Mouse (Mus musculus) neural tube, embryonic 15.5 days (tissue): ENCODE measurements at regions not wholly inside any gene's neighbourhood (a gene's known extent, or its start where the extent isn't known, plus 50 kb on each side); places are given as distances from the start of the nearest gene placed in this dataset.

Source experiments
- ATAC-seq: fragments of 200-750 bp; cut with Nextera tagmentation; 2 replicates; pipeline ENCODE4 v1.8.0; 2017; ENCODE audit warnings: mild to moderate bottlenecking, moderate TSS enrichment, moderate library complexity; ENCODE audit not compliant: low FRiP score
- H3K27ac ChIP-seq: fragments of 300-500 bp; sonication (generic); replicated peaks from 2 replicates; pipeline ENCODE4 v1.5.1; 2015; ENCODE audit warnings: mild to moderate bottlenecking, inconsistent platforms
- H3K27me3 ChIP-seq: fragments of 300-500 bp; sonication (generic); replicated peaks from 2 replicates; pipeline ENCODE4 v1.6.1; 2015; ENCODE audit warnings: inconsistent platforms
- H3K36me3 ChIP-seq: fragments of 300-500 bp; sonication (generic); 2 replicates; pipeline ENCODE4 v1.6.1; 2015; ENCODE audit warnings: inconsistent platforms
- H3K4me1 ChIP-seq: fragments of 300-500 bp; sonication (generic); 2 replicates; pipeline ENCODE4 v1.6.1; 2015; ENCODE audit warnings: inconsistent platforms
- H3K4me2 ChIP-seq: fragments of 300-500 bp; sonication (generic); 2 replicates; pipeline ENCODE4 v1.6.1; 2015; ENCODE audit warnings: inconsistent platforms, mild to moderate bottlenecking, moderate library complexity
- H3K4me3 ChIP-seq: fragments of 300-500 bp; sonication (generic); replicated peaks from 2 replicates; pipeline ENCODE4 v1.5.1; 2015; ENCODE audit warnings: mild to moderate bottlenecking, inconsistent platforms
- H3K9ac ChIP-seq: fragments of 300-500 bp; sonication (generic); replicated peaks from 2 replicates; pipeline ENCODE4 v1.6.1; 2015; ENCODE audit warnings: mild to moderate bottlenecking, inconsistent platforms
- H3K9me3 ChIP-seq: fragments of 300-500 bp; sonication (generic); replicated peaks from 2 replicates; pipeline ENCODE4 v1.6.1; 2016; ENCODE audit warnings: inconsistent platforms
- WGBS: fragments of 180-500 bp; shearing (Covaris S2); methylation state at CpG from one replicate; pipeline ENCODE4 v1.1.7; 2015; ENCODE audit warnings: mixed read lengths; 5-methylcytosine and 5-hydroxymethylcytosine counted together

- no peak for ATAC-seq
- H3K27ac ChIP-seq, result no peak overlapping the region
- no peak overlapping the region for H3K4me2 ChIP-seq
- H3K9me3 ChIP-seq, result no peaks in the 10 kb centered on the region
- H3K9ac ChIP-seq, result no peak overlapping the region
- H3K27me3 ChIP-seq, result no peaks in the 10 kb centered on the region
- WGBS, result 81% methylated on average over 7 of the region's 7 CpGs
- H3K4me1 ChIP-seq, result no peaks in the 10 kb centered on the region
- H3K36me3 ChIP-seq, result no peaks in the 10 kb centered on the region
- H3K4me3 ChIP-seq, result no peak overlapping the region
Measured at GRCm38 (mm10) chr12:92509494-92509893, 660.5 kb upstream of the Sel1l start.

GRCm38 (mm10) chr12:92508796-92509489 is 660.0 kb upstream of the Sel1l start:
- 73% methylated on average over 5 of the region's 5 CpGs for whole genome bisulfite sequencing
- H3K36me3 ChIP-seq, result no peaks in the 10 kb centered on the region
- no peak overlapping the region for H3K9ac ChIP-seq
- no peaks in the 10 kb centered on the region for H3K4me1 ChIP-seq
- no peaks in the 10 kb centered on the region for H3K9me3 ChIP-seq
- no peak overlapping the region for H3K27ac ChIP-seq
- no peak overlapping the region for H3K4me3 ChIP-seq
- no peak for ATAC-seq
- no peaks in the 10 kb centered on the region for H3K27me3 ChIP-seq
- no peak overlapping the region for H3K4me2 ChIP-seq

- no peak overlapping the region for H3K4me2 ChIP-seq
- H3K4me3 ChIP-seq, result no peak overlapping the region
- H3K27me3 ChIP-seq, result no peaks in the 10 kb centered on the region
- no peak overlapping the region for H3K9ac ChIP-seq
- 89% methylated on average over 1 of the region's 1 CpGs for WGBS
- no peaks in the 10 kb centered on the region for H3K4me1 ChIP-seq
- no peaks in the 10 kb centered on the region for H3K9me3 ChIP-seq
- ATAC-seq, result no peak
- H3K27ac ChIP-seq, result no peak overlapping the region
- no peaks in the 10 kb centered on the region for H3K36me3 ChIP-seq
Measured at GRCm38 (mm10) chr12:92483984-92484383, 635.0 kb upstream of the Sel1l start.

- H3K36me3 ChIP-seq, result no peaks in the 10 kb centered on the region
- ATAC-seq, result no peak
- H3K27me3 ChIP-seq, result no peaks in the 10 kb centered on the region
- WGBS, result 49% methylated on average over 4 of the region's 4 CpGs
- H3K9ac ChIP-seq, result no peak overlapping the region
- H3K4me1 ChIP-seq, result no peaks in the 10 kb centered on the region
- no peak overlapping the region for H3K4me2 ChIP-seq
- H3K4me3 ChIP-seq, result no peak overlapping the region
- no peak overlapping the region for H3K27ac ChIP-seq
- no peaks in the 10 kb centered on the region for H3K9me3 ChIP-seq
Measured at GRCm38 (mm10) chr12:92474293-92475062, 625.5 kb upstream of the Sel1l start.

- WGBS, result 60% methylated on average over 6 of the region's 6 CpGs
Measured at GRCm38 (mm10) chr12:92451110-92451818, 602.3 kb upstream of the Sel1l start.

GRCm38 (mm10) chr12:92418458-92418857 is 569.5 kb upstream of the Sel1l start:
- ATAC-seq, result peak; percentile 61
- 30% methylated on average over 4 of the region's 4 CpGs for WGBS
- Histone ChIP-seq H3K4me3 (no peak overlapping the region), H3K9ac (no peak overlapping the region), H3K36me3 (no peaks in the 10 kb centered on the region), H3K9me3 (no peaks in the 10 kb centered on the region), H3K27me3 (no peaks in the 10 kb centered on the region), H3K4me1 (no peaks in the 10 kb centered on the region), H3K4me2 (no peak overlapping the region), H3K27ac (no peak overlapping the region)

More at GRCm38 (mm10) chr12:92451110-92451818, 602.3 kb upstream of the Sel1l start:
- Histone ChIP-seq H3K4me1 (no peaks in the 10 kb centered on the region), H3K27me3 (no peaks in the 10 kb centered on the region), H3K4me3 (no peak overlapping the region), H3K9ac (no peak overlapping the region), H3K9me3 (no peaks in the 10 kb centered on the region), H3K36me3 (no peaks in the 10 kb centered on the region), H3K27ac (no peak overlapping the region), H3K4me2 (no peak overlapping the region)
- no peak for ATAC-seq

- no peaks in the 10 kb centered on the region for H3K27me3 ChIP-seq
- no peaks in the 10 kb centered on the region for H3K4me1 ChIP-seq
- ATAC-seq, result no peak
- no peaks in the 10 kb centered on the region for H3K9me3 ChIP-seq
- H3K27ac ChIP-seq, result no peak overlapping the region
- no peak overlapping the region for H3K4me3 ChIP-seq
- H3K4me2 ChIP-seq, result no peak overlapping the region
- no peaks in the 10 kb centered on the region for H3K36me3 ChIP-seq
- H3K9ac ChIP-seq, result no peak overlapping the region
Measured at GRCm38 (mm10) chr12:92405506-92405905, 556.5 kb upstream of the Sel1l start.

GRCm38 (mm10) chr12:92400987-92401386 is 552.0 kb upstream of the Sel1l start:
- H3K4me3 ChIP-seq, result no peak overlapping the region
- WGBS, result 25% methylated on average over 1 of the region's 1 CpGs
- H3K9ac ChIP-seq, result no peak overlapping the region
- H3K36me3 ChIP-seq, result no peaks in the 10 kb centered on the region
- no peak overlapping the region for H3K27ac ChIP-seq
- H3K27me3 ChIP-seq, result no peaks in the 10 kb centered on the region
- no peak for ATAC-seq
- no peaks in the 10 kb centered on the region for H3K9me3 ChIP-seq
- H3K4me1 ChIP-seq, result no peaks in the 10 kb centered on the region
- no peak overlapping the region for H3K4me2 ChIP-seq

- Histone ChIP-seq H3K9me3 (no peaks in the 10 kb centered on the region), H3K27ac (no peak overlapping the region), H3K27me3 (no peaks in the 10 kb centered on the region), H3K4me1 (0 out of 2 replicates have a peak, but pooled peaks cover 6% of the 10 kb centered on the region), H3K4me2 (no peak overlapping the region), H3K4me3 (no peak overlapping the region), H3K36me3 (no peaks in the 10 kb centered on the region), H3K9ac (no peak overlapping the region)
- no peak for ATAC-seq
- WGBS, result 93% methylated on average over 2 of the region's 2 CpGs
Measured at GRCm38 (mm10) chr12:92386195-92386594, 537.2 kb upstream of the Sel1l start.

- Histone ChIP-seq H3K27ac (no peak overlapping the region), H3K4me2 (no peak overlapping the region), H3K9me3 (no peaks in the 10 kb centered on the region), H3K36me3 (no peaks in the 10 kb centered on the region), H3K27me3 (no peaks in the 10 kb centered on the region), H3K4me3 (no peak overlapping the region), H3K9ac (no peak overlapping the region), H3K4me1 (0 out of 2 replicates have a peak, but pooled peaks cover 6% of the 10 kb centered on the region)
- ATAC-seq, result peak; percentile 55; the same call in 1 of the 2 replicates
- 9% methylated on average over 5 of the region's 5 CpGs for WGBS
Measured at GRCm38 (mm10) chr12:92384266-92384937, 535.4 kb upstream of the Sel1l start.

- Histone ChIP-seq H3K4me2 (no peak overlapping the region), H3K27me3 (no peaks in the 10 kb centered on the region), H3K4me1 (no peaks in the 10 kb centered on the region), H3K27ac (no peak overlapping the region), H3K4me3 (no peak overlapping the region), H3K36me3 (no peaks in the 10 kb centered on the region), H3K9me3 (no peaks in the 10 kb centered on the region), H3K9ac (no peak overlapping the region)
- no peak for ATAC-seq
- WGBS, result 56% methylated on average over 3 of the region's 3 CpGs
Measured at GRCm38 (mm10) chr12:92379130-92379529, 530.2 kb upstream of the Sel1l start.
